Mouse (Mus musculus) R1 (cell line): ENCODE results near the gene Nde1.

Experiments
- DNase-seq: peaks from one replicate; pipeline ENCODE4 v3.0.0-alpha.2; 2018; ENCODE audit warnings: low read depth, low spot score

Nde1 gene

GRCm38 (mm10) chr16:14160941-14161340 is 2.1 kb upstream of the Nde1 start:
- DNase-seq = no peak

DNA sequence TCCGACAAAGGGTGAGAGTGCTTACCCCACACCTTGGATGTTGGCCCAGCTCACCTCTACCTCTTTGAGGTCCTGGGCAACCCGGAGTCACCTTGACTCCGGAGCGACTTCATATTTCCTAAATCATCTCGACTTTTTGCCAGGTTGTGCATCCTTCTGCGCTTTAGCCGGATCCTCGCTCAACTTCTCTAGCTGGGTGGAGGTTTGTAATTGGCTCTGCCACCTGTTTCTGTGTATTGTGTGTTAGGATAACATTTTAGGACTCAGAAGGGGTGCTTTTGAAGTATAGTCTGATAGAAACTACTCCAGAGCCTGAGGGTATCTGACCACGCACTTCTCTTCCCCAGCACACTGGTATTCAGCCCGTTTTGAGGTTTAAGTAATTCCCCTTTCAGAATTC is 656 bp downstream of the Nde1 start:
- no peak for DNase-seq

- DNase-seq = peak; percentile 50
These were observed 3.4 kb downstream of the Nde1 start for GRCm38 (mm10) chr16:14166490-14166889.

GRCm38 (mm10) chr16:14169706-14170105 is 6.6 kb downstream of the Nde1 start:
- no peak for DNase-seq

GRCm38 (mm10) chr16:14178041-14178440 is 15.0 kb downstream of the Nde1 start:
- DNase-seq = no peak

GRCm38 (mm10) chr16:14180163-14180733 is 17.2 kb downstream of the Nde1 start:
- DNase-seq = no peak

DNA sequence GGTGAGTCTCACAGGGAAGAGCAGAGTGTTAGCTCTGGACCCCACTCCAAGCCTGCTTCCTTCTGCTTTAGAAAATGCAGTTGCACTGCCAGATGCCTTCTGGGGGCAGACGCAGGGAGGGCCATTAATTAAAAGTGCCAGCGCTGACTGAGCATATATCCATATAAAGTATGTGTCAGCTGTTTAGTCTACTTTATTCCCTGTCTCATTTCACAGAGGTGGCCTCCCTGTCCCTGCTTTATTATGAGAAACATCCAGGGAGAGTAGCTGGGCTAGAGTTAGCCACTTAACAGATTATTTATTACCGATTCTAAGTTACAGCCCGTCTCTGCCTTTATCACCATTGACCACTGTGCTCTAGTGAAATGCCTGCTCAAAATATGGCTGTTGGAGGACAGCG is 19.3 kb downstream of the Nde1 start:
- no peak for DNase-seq

GRCm38 (mm10) chr16:14183856-14184255 is 20.8 kb downstream of the Nde1 start:
- no peak for DNase-seq

DNA sequence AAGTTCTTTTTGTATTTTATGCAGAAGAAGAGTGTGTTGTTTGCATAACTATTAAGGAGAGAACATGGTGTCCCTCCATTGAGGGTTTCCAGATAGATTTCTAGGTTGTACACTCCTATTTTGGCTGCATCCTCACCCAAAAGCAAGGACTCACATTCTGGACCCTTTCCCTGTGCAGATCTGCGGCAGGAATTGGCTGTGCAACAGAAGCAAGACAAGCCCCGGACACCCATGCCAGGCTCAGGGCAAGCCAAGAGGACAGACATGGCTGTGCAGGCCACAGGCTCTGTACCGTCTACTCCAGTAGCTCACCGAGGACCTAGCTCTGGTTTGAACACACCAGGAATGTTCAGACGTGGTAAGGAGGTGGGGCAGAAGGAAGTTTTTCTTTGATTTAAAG is 22.4 kb downstream of the Nde1 start:
- no peak for DNase-seq

GRCm38 (mm10) chr16:14194164-14194950 is 31.3 kb downstream of the Nde1 start:
- peak; percentile 52 for DNase-seq

GRCm38 (mm10) chr16:14195427-14195826 is 32.4 kb downstream of the Nde1 start:
- peak; percentile 74 for DNase-seq

GRCm38 (mm10) chr16:14198798-14199197 is 35.7 kb downstream of the Nde1 start:
- DNase-seq = no peak

DNA sequence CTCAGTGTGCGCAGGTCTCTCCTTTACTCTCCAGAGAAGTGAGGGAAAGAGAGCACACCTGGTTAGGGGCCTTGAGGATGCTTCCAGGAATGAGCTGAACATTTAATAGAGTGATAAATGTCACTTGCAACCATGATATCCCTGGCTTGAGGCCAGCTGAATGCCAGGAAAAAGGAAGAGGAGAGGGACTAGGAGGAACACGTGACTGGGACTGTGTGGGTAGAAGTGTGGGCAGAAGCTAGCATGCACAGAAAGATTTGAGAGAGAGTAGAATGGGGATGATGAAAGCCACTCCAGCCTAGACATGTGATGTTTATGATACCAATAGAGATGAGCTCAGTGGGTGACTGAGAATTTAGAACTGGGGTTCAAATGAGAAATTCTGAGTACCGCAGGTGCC is 52.1 kb downstream of the Nde1 start:
- no peak for DNase-seq

DNA sequence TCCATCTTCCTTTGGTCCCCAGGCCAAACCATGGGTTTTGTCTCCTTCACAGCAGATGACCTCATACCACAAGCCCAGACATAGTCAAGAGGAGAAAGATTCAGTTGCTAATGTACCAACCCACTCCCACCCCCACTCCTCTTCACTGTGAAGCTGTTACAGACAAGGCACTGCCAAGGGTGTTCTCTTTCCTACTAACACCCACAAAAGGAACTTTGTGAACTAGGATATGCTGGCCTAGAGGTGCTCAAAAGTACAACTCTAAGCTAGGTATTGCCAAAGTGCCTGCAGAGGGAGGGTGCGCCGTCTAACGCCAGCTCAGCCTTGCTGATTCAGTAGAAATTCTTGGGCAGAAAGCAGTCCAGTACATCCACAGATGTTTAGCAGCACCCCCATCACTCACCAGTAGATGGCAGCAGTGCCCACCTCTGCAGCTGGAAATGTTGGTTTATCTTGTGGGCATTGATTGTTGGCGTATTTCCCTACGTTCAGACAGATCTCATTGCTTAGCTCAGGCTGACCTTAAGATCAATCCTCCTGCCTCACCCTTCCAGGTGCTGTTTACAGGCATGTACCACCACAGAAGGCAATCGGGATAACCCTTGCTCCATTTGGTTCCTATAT is 74.1 kb downstream of the Nde1 start:
- peak; percentile 70 for DNase-seq

DNA sequence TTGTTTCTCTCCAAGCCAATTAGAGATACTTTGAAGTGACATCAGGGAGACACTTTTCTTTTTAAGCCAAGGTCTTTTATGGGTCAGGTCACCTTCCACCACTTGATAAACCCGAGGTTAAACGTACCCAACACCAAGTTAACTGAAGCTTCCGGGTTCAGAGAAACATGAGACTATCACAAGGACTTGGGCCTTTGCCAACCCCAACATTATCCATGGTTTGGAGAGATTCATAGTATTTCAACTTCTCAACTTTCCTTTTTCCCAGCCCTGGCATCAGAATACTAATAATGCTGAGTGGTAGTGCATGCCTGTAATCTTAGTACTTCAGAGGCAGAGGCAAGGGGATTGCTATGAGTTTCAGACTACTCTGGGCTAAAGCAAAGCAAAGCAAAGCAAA is 79.0 kb downstream of the Nde1 start:
- DNase-seq = no peak
